Mouse (Mus musculus): ENCODE results near the gene Ryr3.

DNA sequence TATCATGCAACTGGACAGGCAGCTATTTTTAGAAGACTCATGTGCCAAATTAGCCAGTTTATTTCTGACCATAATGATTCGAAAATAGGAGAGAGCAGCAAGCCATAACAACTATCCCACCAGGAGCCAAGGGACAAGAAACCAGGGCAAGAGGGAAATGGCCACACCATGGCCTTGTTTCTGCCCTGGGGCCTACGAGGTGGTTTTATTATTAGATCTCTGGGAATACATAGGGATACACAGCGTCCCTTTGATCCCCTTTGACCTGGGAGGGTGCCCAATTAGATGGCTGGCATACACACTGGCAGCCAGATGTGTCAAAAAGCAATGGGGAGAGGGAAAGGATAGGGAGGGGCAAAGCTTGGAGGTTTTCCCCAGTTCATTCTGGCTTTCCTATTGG lies 563.1 kb downstream of the Ryr3 start:
- TF ChIP-seq MYOG (IDR thresholded peaks at IDR 0.05; ENCODE audit: control insufficient read depth in 1 of 3, insufficient read depth in 1 of 3, insufficient read length in 2 of 3, low read depth in 2 of 3) (no peak), POLR2A (IDR thresholded peaks at IDR 0.05; ENCODE audit: insufficient read length, low read depth) (no peak), MAX (IDR thresholded peaks at IDR 0.05; ENCODE audit: low read depth) (no peak), USF1 (IDR thresholded peaks at IDR 0.05; ENCODE audit: low read depth) (no peak), TCF3 (IDR thresholded peaks at IDR 0.05; ENCODE audit: insufficient read length, low read depth) (no peak), TCF12 (IDR thresholded peaks at IDR 0.05; ENCODE audit: insufficient read depth, poor library complexity, severe bottlenecking) (no peak)

All from myocyte (in vitro differentiated cells).